9 mouse cellular contexts compared by ENCODE assay signal in the genomic region with DNA sequence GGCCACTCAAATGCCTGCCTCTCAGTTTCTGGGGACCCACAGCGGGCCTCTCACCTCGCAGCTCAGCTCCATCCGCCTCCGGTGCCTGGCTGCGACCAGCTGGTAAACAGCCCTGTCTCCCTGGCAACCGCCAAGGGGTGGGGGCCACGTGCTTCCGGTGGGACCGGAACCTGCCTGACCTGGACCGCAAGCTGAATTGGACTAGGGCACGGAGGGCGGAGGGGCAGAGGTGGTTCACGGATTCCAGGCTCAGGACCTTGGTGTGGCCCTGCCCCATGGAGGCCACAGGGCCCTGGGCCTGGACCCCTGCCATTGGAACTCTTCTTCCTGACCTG. TPM values are rescaled to one million over a fixed set of nuclear protein-coding genes. Genes with fewer than 3 reads are reported as not detected.
DNase-seq lines count a peak whose midpoint lies in the region; ATAC-seq and TF ChIP-seq lines count a peak whose summit lies in the region.
"Had no signal": no experiment of that assay in that cellular context is flagged by ENCODE, and none has a peak within 500 bp of the region (broad histone marks: within the 10 kb centered on the region; RNA-seq: fewer than 3 reads in every experiment).

No protein-coding gene starts in this region.

- H3K4me3 ChIP-seq in lung, adult 2 months (replicated peaks; ENCODE audit: extremely low read depth, low read depth, low read length): peak overlapping the region; percentile 31

- ATAC-seq in megakaryocyte, adult 5-6 weeks (ENCODE audit: poor library complexity, severe bottlenecking): no peak

- no peak for TF ChIP-seq CTCF in lung, adult 2 months (IDR thresholded peaks at IDR 0.05; ENCODE audit: insufficient read depth, low read length)

- peak; percentile 27; the same call in 1 of the 2 replicates for TF ChIP-seq POLR2A in lung, adult 2 months (IDR thresholded peaks at IDR 0.05; ENCODE audit: borderline replicate concordance, extremely low read depth, low read depth, low read length)

- H3K4me1 ChIP-seq in lung, adult 2 months (ENCODE audit: control insufficient read depth, insufficient read depth, low read length): peaks cover 7% of the 10 kb centered on the region

- WGBS in lung, adult 2 months: 4% methylated on average over 13 of the region's 13 CpGs

- DNase-seq in right cerebral cortex, postnatal 10 days (ENCODE audit: low spot score in 2 of 2): peak; percentile 73 to 79
- no peak for DNase-seq in right cerebral cortex, postnatal 25 days
- peak; percentile 83 for DNase-seq in embryo, embryonic 10.5 days (ENCODE audit: low spot score)
- peak; percentile 59 to 63 for DNase-seq in heart, adult 9 months (ENCODE audit: low spot score in 2 of 2)
- peak; percentile 88 for DNase-seq in kidney, adult 18-20 months
- DNase-seq in lung, adult 2 months: peak; percentile 66
- peak; percentile 41 for DNase-seq in ovary, postnatal 10 days (ENCODE audit: low spot score)

RNA-seq across cellular contexts. Expression of a gene that starts 0.5 kb away (rescaled TPM):
- polyA plus RNA-seq in lung, adult 2 months (2012; rRNA removed): 0.69 and 0.93 TPM in 2 replicates
- not detected in 2 replicates for total RNA-seq in megakaryocyte, adult 5-6 weeks (2015)
- total RNA-seq in megakaryocyte, adult 5-6 weeks (2017): not detected in 2 replicates
- total RNA-seq: left cerebral cortex, postnatal 10 days had no signal

RNA-seq across cellular contexts. Expression of a gene that starts 11.9 kb away (rescaled TPM):
- 25.2 and 28.6 TPM in 2 replicates for polyA plus RNA-seq in lung, adult 2 months (2012; rRNA removed)
- not detected in 2 replicates for total RNA-seq in megakaryocyte, adult 5-6 weeks (2015)
- total RNA-seq in megakaryocyte, adult 5-6 weeks (2017): not detected in 2 replicates

RNA-seq across cellular contexts. Expression of a gene that starts 32.3 kb away (rescaled TPM):
- 0.14 and 5.2 TPM in 2 replicates for polyA plus RNA-seq in lung, adult 2 months (2012; rRNA removed)
- total RNA-seq in megakaryocyte, adult 5-6 weeks (2015): not detected in 2 replicates
- total RNA-seq in megakaryocyte, adult 5-6 weeks (2017): not detected in 2 replicates
- total RNA-seq: left cerebral cortex, postnatal 10 days had no signal

RNA-seq across cellular contexts. Expression of a gene that starts 50.4 kb away (rescaled TPM):
- 2.5 and 2.6 TPM in 2 replicates for polyA plus RNA-seq in lung, adult 2 months (2012; rRNA removed)
- total RNA-seq in megakaryocyte, adult 5-6 weeks (2015): not detected in 2 replicates
- not detected in 2 replicates for total RNA-seq in megakaryocyte, adult 5-6 weeks (2017)
